Mouse (Mus musculus): ENCODE results near the gene Rai1.

The Rai1 gene

GRCm38 (mm10) chr11:60190055-60190641 is 85.3 kb downstream of the Rai1 start:
- no peak for DNase-seq (ENCODE audit: extremely low spot score)

GRCm38 (mm10) chr11:60192534-60192933 is 87.7 kb downstream of the Rai1 start:
- DNase-seq (ENCODE audit: extremely low spot score), result no peak

GRCm38 (mm10) chr11:60193556-60193955 is 88.7 kb downstream of the Rai1 start:
- no peak for DNase-seq (ENCODE audit: extremely low spot score)

- no peak for DNase-seq (ENCODE audit: extremely low spot score)
Observed at GRCm38 (mm10) chr11:60195108-60195507, 90.3 kb downstream of the Rai1 start.

GRCm38 (mm10) chr11:60196344-60196743 is 91.5 kb downstream of the Rai1 start:
- no peak for DNase-seq (ENCODE audit: extremely low spot score)

- DNase-seq (ENCODE audit: extremely low spot score), result no peak
Observed at GRCm38 (mm10) chr11:60197998-60198619, 93.3 kb downstream of the Rai1 start.

GRCm38 (mm10) chr11:60198651-60199050 is 93.8 kb downstream of the Rai1 start:
- DNase-seq (ENCODE audit: extremely low spot score), result no peak

- peak; percentile 91 for DNase-seq (ENCODE audit: extremely low spot score)
Observed at GRCm38 (mm10) chr11:60199702-60200184, 94.9 kb downstream of the Rai1 start.

GRCm38 (mm10) chr11:60200384-60200783 is 95.6 kb downstream of the Rai1 start:
- DNase-seq (ENCODE audit: extremely low spot score), result no peak

- no peak for DNase-seq (ENCODE audit: extremely low spot score)
Observed at GRCm38 (mm10) chr11:60202710-60203638, 98.2 kb downstream of the Rai1 start.

GRCm38 (mm10) chr11:60205026-60205425 is 100.2 kb downstream of the Rai1 start:
- DNase-seq (ENCODE audit: extremely low spot score), result no peak

GRCm38 (mm10) chr11:60206207-60206606 is 101.4 kb downstream of the Rai1 start:
- no peak for DNase-seq (ENCODE audit: extremely low spot score)

- DNase-seq (ENCODE audit: extremely low spot score), result no peak
Observed at GRCm38 (mm10) chr11:60208201-60208600, 103.4 kb downstream of the Rai1 start.

GRCm38 (mm10) chr11:60208712-60209111 is 103.9 kb downstream of the Rai1 start:
- no peak for DNase-seq (ENCODE audit: extremely low spot score)

- DNase-seq (ENCODE audit: extremely low spot score), result no peak
Observed at GRCm38 (mm10) chr11:60209217-60209932, 104.6 kb downstream of the Rai1 start.

- DNase-seq (ENCODE audit: extremely low spot score), result no peak
Observed at GRCm38 (mm10) chr11:60209933-60210249, 105.1 kb downstream of the Rai1 start.

- DNase-seq (ENCODE audit: extremely low spot score), result peak; percentile 97
Observed at GRCm38 (mm10) chr11:60210305-60210724, 105.5 kb downstream of the Rai1 start.

- DNase-seq (ENCODE audit: extremely low spot score), result no peak
Observed at GRCm38 (mm10) chr11:60211152-60211551, 106.3 kb downstream of the Rai1 start.

GRCm38 (mm10) chr11:60211761-60212160 is 106.9 kb downstream of the Rai1 start:
- no peak for DNase-seq (ENCODE audit: extremely low spot score)

- no peak for DNase-seq (ENCODE audit: extremely low spot score)
Observed at GRCm38 (mm10) chr11:60213266-60213665, 108.5 kb downstream of the Rai1 start.

GRCm38 (mm10) chr11:60216671-60217070 is 111.9 kb downstream of the Rai1 start:
- DNase-seq (ENCODE audit: extremely low spot score), result no peak

GRCm38 (mm10) chr11:60217467-60217866 is 112.7 kb downstream of the Rai1 start:
- DNase-seq (ENCODE audit: extremely low spot score), result no peak

All from embryo, embryonic 9.5 days (tissue).